Mouse (Mus musculus) left cerebral cortex, adult 18-20 months (tissue): ENCODE data around the gene Txndc2. TPM values are rescaled to one million over a fixed set of nuclear protein-coding genes. Genes with fewer than 3 reads are reported as not detected.
"Not testable (repeated sequence)": the region's sequence is repeated elsewhere in the genome, so short reads cannot be mapped to it uniquely, and the experiment has no call there.

Experiments used
- DNase-seq, 2 experiments: peaks; one replicate each; pipeline ENCODE4 v3.0.0; 2021 to 2022; ENCODE audit warnings: low spot score in 2 of 2, mixed read lengths in 1 of 2
- total RNA-seq, 2 experiments: library from RNA; stranded (reverse); gene quantifications; 2 replicates each; pipeline ENCODE4 v1.2.3; 2021

Txndc2 gene
- total RNA-seq, 2 experiments from 2014 or later: not detected

- no peak for DNase-seq
Measured at GRCm38 (mm10) chr17:65656731-65657130, 14.8 kb upstream of the Txndc2 start.

- DNase-seq: no peak
Measured at GRCm38 (mm10) chr17:65656076-65656475, 14.1 kb upstream of the Txndc2 start.

- no peak for DNase-seq
Measured at GRCm38 (mm10) chr17:65655608-65656007, 13.6 kb upstream of the Txndc2 start.

GRCm38 (mm10) chr17:65650598-65650997 is 8.6 kb upstream of the Txndc2 start:
- DNase-seq: no peak

- no peak for DNase-seq
Measured at GRCm38 (mm10) chr17:65649175-65649493, 7.2 kb upstream of the Txndc2 start.

- no peak for DNase-seq
Measured at GRCm38 (mm10) chr17:65648371-65649174, 6.6 kb upstream of the Txndc2 start.

- no peak for DNase-seq
Measured at GRCm38 (mm10) chr17:65647961-65648360, 6.0 kb upstream of the Txndc2 start.

GRCm38 (mm10) chr17:65647226-65647625 is 5.3 kb upstream of the Txndc2 start:
- no peak for DNase-seq

GRCm38 (mm10) chr17:65643579-65643978 is 1.6 kb upstream of the Txndc2 start:
- no peak for DNase-seq

GRCm38 (mm10) chr17:65643051-65643521 is 1.1 kb upstream of the Txndc2 start:
- peak; percentile 53 to 65 for DNase-seq

GRCm38 (mm10) chr17:65642578-65642991 is 617 bp upstream of the Txndc2 start:
- no peak for DNase-seq

- no peak for DNase-seq
Measured at GRCm38 (mm10) chr17:65639144-65639543, 2.8 kb downstream of the Txndc2 start.

GRCm38 (mm10) chr17:65635715-65636360 is 6.1 kb downstream of the Txndc2 start:
- no peak for DNase-seq

GRCm38 (mm10) chr17:65629943-65630342 is 12.0 kb downstream of the Txndc2 start:
- no peak for DNase-seq

GRCm38 (mm10) chr17:65628823-65629532 is 13.0 kb downstream of the Txndc2 start:
- DNase-seq: not testable (repeated sequence)

- no peak for DNase-seq
Measured at GRCm38 (mm10) chr17:65626301-65626700, 15.7 kb downstream of the Txndc2 start.

- no peak for DNase-seq
Measured at GRCm38 (mm10) chr17:65625563-65625962, 16.4 kb downstream of the Txndc2 start.

- DNase-seq: no peak
Measured at GRCm38 (mm10) chr17:65623130-65623529, 18.8 kb downstream of the Txndc2 start.

- no peak for DNase-seq
Measured at GRCm38 (mm10) chr17:65618431-65618830, 23.5 kb downstream of the Txndc2 start.

- no peak for DNase-seq
Measured at GRCm38 (mm10) chr17:65615678-65616077, 26.3 kb downstream of the Txndc2 start.

- no peak for DNase-seq
Measured at GRCm38 (mm10) chr17:65614431-65614830, 27.5 kb downstream of the Txndc2 start.
